Mouse (Mus musculus): ENCODE measurements around the gene Aifm1. TPM values are rescaled to one million over a fixed set of nuclear protein-coding genes. Genes with fewer than 3 reads are reported as not detected.
A peak's percentile ranks its signal among the peaks of the same experiment; 100 is the strongest.
"Not testable (repeated sequence)": the region's sequence is repeated elsewhere in the genome, so short reads cannot be mapped to it uniquely, and the experiment has no call there.

The Aifm1 gene
- polyA plus RNA-seq, 1 experiment from 2014 or later = 108 TPM

GRCm38 (mm10) chrX:48453736-48454494 is 59.4 kb downstream of the Aifm1 start:
- Histone ChIP-seq H3K27me3 (ENCODE audit: insufficient read depth, poor library complexity, severe bottlenecking) (peaks cover 36% of the 10 kb centered on the region), H3K4me1 (peaks cover 36% of the 10 kb centered on the region), H3K27ac (peak overlapping the region; percentile 89), H3K4me3 (peak overlapping the region; percentile 68), H3K36me3 (no peaks in the 10 kb centered on the region), H3K9me3 (no peaks in the 10 kb centered on the region)
- 15% methylated on average over 78 of the region's 91 CpGs for WGBS
- peak; percentile 88 for DNase-seq (ENCODE audit: low spot score)

- Histone ChIP-seq H3K36me3 (no peaks in the 10 kb centered on the region), H3K4me3 (peak overlapping the region; percentile 68), H3K9me3 (no peaks in the 10 kb centered on the region), H3K27ac (peak overlapping the region; percentile 89), H3K27me3 (ENCODE audit: insufficient read depth, poor library complexity, severe bottlenecking) (peaks cover 36% of the 10 kb centered on the region), H3K4me1 (peaks cover 36% of the 10 kb centered on the region)
- DNase-seq (ENCODE audit: low spot score) = no peak
- 16% methylated on average over 59 of the region's 71 CpGs for WGBS
Observed at GRCm38 (mm10) chrX:48452931-48453673, 60.3 kb downstream of the Aifm1 start.

DNA sequence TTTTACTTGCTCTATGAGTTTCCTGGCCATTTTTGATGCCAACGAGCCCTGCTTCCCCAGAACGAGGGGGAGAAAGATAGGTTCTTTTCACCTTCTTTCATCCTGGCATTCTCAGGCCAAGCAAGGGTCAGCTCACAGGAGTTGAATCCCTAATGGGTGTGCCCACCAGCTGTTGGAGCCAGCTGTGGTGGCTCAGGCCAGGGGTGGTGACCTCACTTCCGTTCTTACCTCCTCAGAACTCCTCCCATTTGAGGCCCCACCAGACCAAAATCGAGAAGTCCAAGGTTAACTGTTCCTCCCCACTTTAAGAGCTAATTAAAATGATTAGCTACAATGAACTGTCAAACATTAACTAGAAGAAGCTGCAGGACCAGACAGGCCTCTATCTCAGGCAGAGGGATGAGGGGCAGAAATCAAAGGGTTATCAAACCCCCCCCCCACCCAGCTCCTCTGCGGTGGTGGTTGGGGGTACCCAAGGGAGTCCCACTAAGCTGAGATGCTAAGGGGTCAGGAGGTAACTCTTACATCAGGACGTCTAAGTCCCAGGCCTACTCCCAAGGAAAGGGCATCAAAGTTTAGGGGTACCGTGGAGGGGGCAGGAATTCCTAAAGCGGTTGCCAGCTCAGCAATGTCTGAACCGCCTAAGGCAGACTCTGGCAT is 61.0 kb downstream of the Aifm1 start:
- Histone ChIP-seq H3K27ac (peak overlapping the region; percentile 89), H3K36me3 (no peaks in the 10 kb centered on the region), H3K27me3 (ENCODE audit: insufficient read depth, poor library complexity, severe bottlenecking) (peaks cover 36% of the 10 kb centered on the region), H3K4me1 (peaks cover 36% of the 10 kb centered on the region), H3K9me3 (no peaks in the 10 kb centered on the region), H3K4me3 (peak overlapping the region; percentile 68)
- 25% methylated on average over 9 of the region's 9 CpGs for WGBS
- no peak for DNase-seq (ENCODE audit: low spot score)

DNA sequence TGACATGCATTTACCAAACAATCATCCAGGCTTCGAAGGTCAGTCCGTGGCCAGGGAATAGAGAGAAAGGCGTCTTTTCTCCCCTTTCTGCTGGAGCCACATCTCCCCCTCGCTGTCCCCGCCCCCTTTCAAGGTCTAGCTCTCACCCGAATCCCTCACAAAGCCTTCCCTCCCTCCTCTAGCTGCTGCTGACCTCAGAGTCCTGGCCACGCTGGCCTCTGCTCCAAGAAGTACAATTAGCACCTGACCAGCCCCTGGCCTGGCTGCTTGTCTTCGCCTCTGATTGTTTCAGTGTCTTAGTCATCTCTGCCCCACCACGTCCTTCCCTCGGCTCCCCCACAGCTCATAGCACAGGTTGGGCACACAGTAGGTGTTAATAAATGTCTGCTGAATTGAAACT is 63.7 kb downstream of the Aifm1 start:
- 28% methylated on average over 10 of the region's 10 CpGs for WGBS
- peak overlapping the region; percentile 44; the same call in 1 of the 2 replicates for H3K27ac ChIP-seq
- no peaks in the 10 kb centered on the region for H3K9me3 ChIP-seq
- no peak for DNase-seq (ENCODE audit: low spot score)
- 0 out of 2 replicates have a peak overlapping the region, but pooled peaks have one; percentile 5 for H3K4me3 ChIP-seq
- peaks cover 29% of the 10 kb centered on the region for H3K27me3 ChIP-seq (ENCODE audit: insufficient read depth, poor library complexity, severe bottlenecking)
- H3K4me1 ChIP-seq = peaks cover 31% of the 10 kb centered on the region
- H3K36me3 ChIP-seq = no peaks in the 10 kb centered on the region

DNA sequence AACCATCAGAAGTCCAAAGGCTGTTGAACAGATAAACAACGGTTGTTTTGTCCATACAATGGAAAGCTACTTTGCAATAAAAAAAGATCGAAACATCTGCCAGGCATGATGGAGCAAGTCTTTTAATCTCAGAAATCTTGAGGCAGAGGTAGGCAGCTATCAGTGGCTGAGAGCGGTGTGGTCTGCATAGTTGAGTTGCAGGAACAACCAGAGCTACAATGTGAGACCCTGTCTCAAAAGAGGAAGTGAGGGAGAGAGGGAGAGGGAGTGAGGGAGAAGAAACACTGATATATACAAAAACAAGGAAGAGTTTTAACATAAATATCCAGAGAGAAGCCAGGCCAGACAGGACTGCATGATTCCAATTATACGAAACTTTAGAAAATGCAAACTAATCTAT is 68.7 kb downstream of the Aifm1 start:
- H3K9me3 ChIP-seq = no peaks in the 10 kb centered on the region
- DNase-seq (ENCODE audit: low spot score) = no peak
- H3K4me3 ChIP-seq = no peak overlapping the region
- no peak overlapping the region for H3K27ac ChIP-seq
- 76% methylated on average over 4 of the region's 4 CpGs for WGBS
- no peaks in the 10 kb centered on the region for H3K36me3 ChIP-seq
- H3K27me3 ChIP-seq (ENCODE audit: insufficient read depth, poor library complexity, severe bottlenecking) = no peaks in the 10 kb centered on the region
- peaks cover 6% of the 10 kb centered on the region for H3K4me1 ChIP-seq

GRCm38 (mm10) chrX:48441954-48442353 is 71.4 kb downstream of the Aifm1 start:
- no peaks in the 10 kb centered on the region for H3K27me3 ChIP-seq (ENCODE audit: insufficient read depth, poor library complexity, severe bottlenecking)
- no peaks in the 10 kb centered on the region for H3K36me3 ChIP-seq
- H3K27ac ChIP-seq = no peak overlapping the region
- H3K4me3 ChIP-seq = no peak overlapping the region
- WGBS = 76% methylated on average over 7 of the region's 7 CpGs
- peaks cover 8% of the 10 kb centered on the region for H3K4me1 ChIP-seq
- no peak for DNase-seq (ENCODE audit: low spot score)
- no peaks in the 10 kb centered on the region for H3K9me3 ChIP-seq

GRCm38 (mm10) chrX:48441548-48441947 is 71.8 kb downstream of the Aifm1 start:
- Histone ChIP-seq H3K27ac (no peak overlapping the region), H3K9me3 (no peaks in the 10 kb centered on the region), H3K4me3 (no peak overlapping the region), H3K36me3 (no peaks in the 10 kb centered on the region), H3K4me1 (peaks cover 8% of the 10 kb centered on the region), H3K27me3 (ENCODE audit: insufficient read depth, poor library complexity, severe bottlenecking) (no peaks in the 10 kb centered on the region)
- DNase-seq (ENCODE audit: low spot score) = no peak
- WGBS = 84% methylated on average over 6 of the region's 6 CpGs

GRCm38 (mm10) chrX:48439036-48439435 is 74.3 kb downstream of the Aifm1 start:
- no peak for DNase-seq (ENCODE audit: low spot score)
- H3K36me3 ChIP-seq = no peaks in the 10 kb centered on the region
- no peak overlapping the region for H3K4me3 ChIP-seq
- WGBS = 51% methylated on average over 4 of the region's 4 CpGs
- peaks cover 8% of the 10 kb centered on the region for H3K4me1 ChIP-seq
- no peaks in the 10 kb centered on the region for H3K9me3 ChIP-seq
- no peaks in the 10 kb centered on the region for H3K27me3 ChIP-seq (ENCODE audit: insufficient read depth, poor library complexity, severe bottlenecking)
- H3K27ac ChIP-seq = peak overlapping the region; percentile 56; the same call in 1 of the 2 replicates

GRCm38 (mm10) chrX:48436082-48436481 is 77.3 kb downstream of the Aifm1 start:
- H3K27ac ChIP-seq; H3K4me3 ChIP-seq; H3K9me3 ChIP-seq; DNase-seq (ENCODE audit: low spot score); H3K27me3 ChIP-seq (ENCODE audit: insufficient read depth, poor library complexity, severe bottlenecking); H3K36me3 ChIP-seq: not testable (repeated sequence)
- H3K4me1 ChIP-seq = peaks cover 24% of the 10 kb centered on the region
- 80% methylated on average over 6 of the region's 7 CpGs for WGBS

- no peak overlapping the region for H3K27ac ChIP-seq
- no peak for DNase-seq (ENCODE audit: low spot score)
- H3K27me3 ChIP-seq (ENCODE audit: insufficient read depth, poor library complexity, severe bottlenecking) = no peaks in the 10 kb centered on the region
- no peaks in the 10 kb centered on the region for H3K36me3 ChIP-seq
- WGBS = 78% methylated on average over 9 of the region's 9 CpGs
- H3K4me1 ChIP-seq = peaks cover 24% of the 10 kb centered on the region
- H3K4me3 ChIP-seq = no peak overlapping the region
- H3K9me3 ChIP-seq = no peaks in the 10 kb centered on the region
Observed at GRCm38 (mm10) chrX:48435477-48435900, 77.9 kb downstream of the Aifm1 start.

DNA sequence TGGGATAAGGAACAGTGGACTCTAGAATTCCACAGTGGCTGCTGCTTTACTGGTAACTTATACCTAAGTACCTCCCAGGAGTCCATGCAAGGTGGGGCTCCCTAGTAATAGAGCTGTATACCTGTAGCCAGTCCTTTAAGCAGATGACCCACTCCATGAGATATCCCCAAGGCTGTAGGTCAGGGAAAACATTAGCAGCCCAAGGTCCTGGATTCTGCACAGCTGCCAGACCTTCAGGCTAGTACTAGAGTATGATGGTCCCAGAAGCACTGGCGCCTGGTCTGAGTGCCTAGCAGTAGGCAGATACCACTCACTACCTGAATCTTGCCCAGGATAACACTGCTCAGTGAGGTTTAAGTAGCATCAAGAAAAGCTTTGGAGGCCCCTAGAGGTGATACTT is 79.1 kb downstream of the Aifm1 start:
- Histone ChIP-seq H3K36me3 (no peaks in the 10 kb centered on the region), H3K4me3 (no peak overlapping the region), H3K27me3 (ENCODE audit: insufficient read depth, poor library complexity, severe bottlenecking) (no peaks in the 10 kb centered on the region; the same call in 1 of the 2 replicates), H3K27ac (no peak overlapping the region), H3K4me1 (peaks cover 29% of the 10 kb centered on the region), H3K9me3 (no peaks in the 10 kb centered on the region)
- WGBS = 91% methylated on average over 1 of the region's 1 CpGs
- no peak for DNase-seq (ENCODE audit: low spot score)

DNA sequence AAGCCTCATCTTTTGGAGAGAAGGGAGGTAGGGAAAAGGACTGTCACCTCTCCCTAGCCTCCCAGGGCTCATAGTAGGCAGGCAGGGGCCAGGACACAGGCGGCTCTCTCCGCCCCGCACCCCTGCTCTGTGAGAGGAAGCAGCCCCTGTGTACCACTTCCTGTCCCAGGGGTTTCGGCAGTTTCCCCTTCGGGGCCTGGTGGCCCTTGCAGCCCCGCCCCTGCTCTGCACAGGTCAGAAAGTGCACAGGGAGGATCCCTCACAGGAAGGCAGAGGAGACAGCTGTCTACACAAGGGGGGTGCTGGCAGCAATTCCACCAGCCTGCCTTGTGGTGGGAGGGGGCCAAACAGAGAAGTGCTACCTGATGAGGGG is 79.8 kb downstream of the Aifm1 start:
- Histone ChIP-seq H3K4me3 (no peak overlapping the region), H3K9me3 (no peaks in the 10 kb centered on the region), H3K27me3 (ENCODE audit: insufficient read depth, poor library complexity, severe bottlenecking) (no peaks in the 10 kb centered on the region; the same call in 1 of the 2 replicates), H3K36me3 (no peaks in the 10 kb centered on the region), H3K27ac (no peak overlapping the region), H3K4me1 (peaks cover 22% of the 10 kb centered on the region)
- WGBS = 33% methylated on average over 6 of the region's 6 CpGs
- DNase-seq (ENCODE audit: low spot score) = no peak
